Mouse (Mus musculus): Measurements from ENCODE around the gene Rsf1.

DNA sequence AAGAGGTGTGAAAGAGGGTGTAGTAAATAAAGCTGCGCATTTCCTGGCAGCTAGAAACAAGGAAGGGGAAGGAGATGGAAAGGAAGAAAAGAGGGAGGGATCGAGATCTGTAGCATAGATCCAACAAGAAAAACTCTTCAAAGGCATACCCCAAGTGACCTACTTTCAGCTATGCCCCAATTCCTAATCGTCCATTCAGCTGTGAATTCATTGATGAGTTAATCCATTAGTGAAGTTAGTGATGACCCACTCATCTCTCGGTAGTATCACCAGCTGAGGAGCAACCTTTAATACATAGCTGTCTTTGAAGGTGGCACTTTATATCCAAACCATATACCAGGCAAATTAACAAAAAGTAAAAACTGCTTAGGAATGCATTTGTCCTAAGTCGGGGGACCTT is 8.8 kb downstream of the Rsf1 start:
- TF ChIP-seq CTCF (conservative IDR thresholded peaks at IDR 0.05; ENCODE audit: insufficient read depth, insufficient read length, low read depth, low read length) (no peak), POLR2A (IDR thresholded peaks at IDR 0.05; ENCODE audit: low read depth, low read length) (no peak)
